Mouse (Mus musculus): ENCODE results near the gene Tmem132d.

The Tmem132d gene

GRCm38 (mm10) chr5:128205716-128206115, 227.2 kb downstream of the Tmem132d start:
- no peak for DNase-seq (ENCODE audit: low read depth)

- no peak for DNase-seq (ENCODE audit: low read depth)
These were observed 228.1 kb downstream of the Tmem132d start for GRCm38 (mm10) chr5:128204685-128205320.

- DNase-seq (ENCODE audit: low read depth) = no peak
These were observed 228.8 kb downstream of the Tmem132d start for GRCm38 (mm10) chr5:128203879-128204581.

- no peak for DNase-seq (ENCODE audit: low read depth)
These were observed 238.8 kb downstream of the Tmem132d start for GRCm38 (mm10) chr5:128194106-128194505.

GRCm38 (mm10) chr5:128192485-128193055, 240.3 kb downstream of the Tmem132d start:
- no peak for DNase-seq (ENCODE audit: low read depth)

GRCm38 (mm10) chr5:128191710-128192109, 241.2 kb downstream of the Tmem132d start:
- no peak for DNase-seq (ENCODE audit: low read depth)

- no peak for DNase-seq (ENCODE audit: low read depth)
These were observed 242.5 kb downstream of the Tmem132d start for GRCm38 (mm10) chr5:128190243-128190820.

GRCm38 (mm10) chr5:128176234-128176633, 256.6 kb downstream of the Tmem132d start:
- no peak for DNase-seq (ENCODE audit: low read depth)

GRCm38 (mm10) chr5:128158901-128159675, 273.8 kb downstream of the Tmem132d start:
- DNase-seq (ENCODE audit: low read depth) = no peak

- DNase-seq (ENCODE audit: low read depth) = no peak
These were observed 281.4 kb downstream of the Tmem132d start for GRCm38 (mm10) chr5:128151461-128151860.

GRCm38 (mm10) chr5:128146901-128147645, 285.8 kb downstream of the Tmem132d start:
- no peak for DNase-seq (ENCODE audit: low read depth)

- no peak for DNase-seq (ENCODE audit: low read depth)
These were observed 288.1 kb downstream of the Tmem132d start for GRCm38 (mm10) chr5:128144799-128145198.

- no peak for DNase-seq (ENCODE audit: low read depth)
These were observed 296.1 kb downstream of the Tmem132d start for GRCm38 (mm10) chr5:128136818-128137217.

- DNase-seq (ENCODE audit: low read depth) = no peak
These were observed 310.2 kb downstream of the Tmem132d start for GRCm38 (mm10) chr5:128122656-128123055.

- DNase-seq (ENCODE audit: low read depth) = no peak
These were observed 313.7 kb downstream of the Tmem132d start for GRCm38 (mm10) chr5:128119171-128119570.

- DNase-seq (ENCODE audit: low read depth) = no peak
These were observed 319.8 kb downstream of the Tmem132d start for GRCm38 (mm10) chr5:128113107-128113506.

GRCm38 (mm10) chr5:128112518-128112917, 320.4 kb downstream of the Tmem132d start:
- no peak for DNase-seq (ENCODE audit: low read depth)

GRCm38 (mm10) chr5:128111664-128112063, 321.2 kb downstream of the Tmem132d start:
- no peak for DNase-seq (ENCODE audit: low read depth)

- DNase-seq (ENCODE audit: low read depth) = no peak
These were observed 330.3 kb downstream of the Tmem132d start for GRCm38 (mm10) chr5:128102556-128102955.

- no peak for DNase-seq (ENCODE audit: low read depth)
These were observed 332.5 kb downstream of the Tmem132d start for GRCm38 (mm10) chr5:128100331-128100730.

- DNase-seq (ENCODE audit: low read depth) = no peak
These were observed 333.4 kb downstream of the Tmem132d start for GRCm38 (mm10) chr5:128099439-128099838.
